Mouse (Mus musculus) small intestine, adult 2 months (tissue): ENCODE results near the gene 1700018G05Rik. TPM values are rescaled to one million over a fixed set of nuclear protein-coding genes. Genes with fewer than 3 reads are reported as not detected.
"Not testable (repeated sequence)": the region's sequence is repeated elsewhere in the genome, so short reads cannot be mapped to it uniquely, and the experiment has no call there.

Experiments
- H3K27ac ChIP-seq: fragments of 200-500 bp; 2 replicates; pipeline ENCODE4 v1.5.1; 2012; ENCODE audit warnings: low read depth, low read length, control low read depth, inconsistent platforms; ENCODE audit not compliant: insufficient read depth
- H3K27me3 ChIP-seq: fragments of 200-500 bp; 2 replicates; pipeline ENCODE4 v1.6.1; 2012; ENCODE audit warnings: mild to moderate bottlenecking, moderate library complexity, low read length, inconsistent platforms; ENCODE audit not compliant: control insufficient read depth, insufficient read depth
- H3K36me3 ChIP-seq: fragments of 200-500 bp; 2 replicates; pipeline ENCODE4 v1.6.1; 2012; ENCODE audit warnings: mild to moderate bottlenecking, low read length, control low read depth, inconsistent platforms; ENCODE audit not compliant: control insufficient read depth, insufficient read depth
- H3K4me1 ChIP-seq: fragments of 200-500 bp; 2 replicates; pipeline ENCODE4 v1.6.1; 2012; ENCODE audit warnings: low read length, inconsistent platforms, mixed read lengths; ENCODE audit not compliant: control insufficient read depth, insufficient read depth, insufficient read length
- H3K4me3 ChIP-seq: fragments of 200-500 bp; 2 replicates; pipeline ENCODE4 v1.5.1; 2012; ENCODE audit warnings: low read depth, mild to moderate bottlenecking, control low read depth, inconsistent platforms, low read length, moderate library complexity
- CTCF ChIP-seq: fragments of 200-500 bp; IDR thresholded peaks from 2 replicates; pipeline ENCODE4 v1.5.1; 2012; ENCODE audit warnings: low read depth, mild to moderate bottlenecking, control low read depth, inconsistent platforms, low read length, moderate library complexity, mixed read lengths; ENCODE audit not compliant: insufficient replicate concordance, insufficient read length; ENCODE audit errors: extremely low read depth
- POLR2A ChIP-seq: fragments of 200-500 bp; IDR thresholded peaks from 2 replicates; pipeline ENCODE4 v1.6.1; 2012; ENCODE audit warnings: low read depth, mild to moderate bottlenecking, control low read depth, inconsistent platforms, low read length, moderate library complexity
- WGBS: fragments of 180-500 bp; shearing (Covaris S2); methylation state at CpG from one replicate; pipeline ENCODE4 v1.1.7; 2018; 5-methylcytosine and 5-hydroxymethylcytosine counted together
- polyA plus RNA-seq: library from polyadenylated mRNA; depleted of rRNA; stranded (reverse); fragments of >200 nt; gene quantifications from 2 replicates; pipeline ENCODE4 v1.2.3, GENCODE M21; 2012; rRNA removed

Gene 1700018G05Rik
- polyA plus RNA-seq, 1 experiment = not detected

- Histone ChIP-seq H3K27ac (no peak overlapping the region), H3K4me1 (no peaks in the 10 kb centered on the region), H3K4me3 (no peak overlapping the region), H3K36me3 (no peaks in the 10 kb centered on the region), H3K27me3 (0 out of 2 replicates have a peak, but pooled peaks cover 4% of the 10 kb centered on the region)
- no peak for TF ChIP-seq CTCF
- TF ChIP-seq POLR2A = no peak
- 63% methylated on average over 5 of the region's 5 CpGs for WGBS
Observed at GRCm38 (mm10) chrX:102936743-102937142, 8.6 kb downstream of the 1700018G05Rik start.

GRCm38 (mm10) chrX:102950136-102950535 lies 22.0 kb downstream of the 1700018G05Rik start:
- H3K27ac ChIP-seq, H3K27me3 ChIP-seq, H3K36me3 ChIP-seq, H3K4me3 ChIP-seq, H3K4me1 ChIP-seq: not testable (repeated sequence)
- whole genome bisulfite sequencing = 81% methylated on average over 11 of the region's 11 CpGs

GRCm38 (mm10) chrX:102958917-102959316 lies 30.7 kb downstream of the 1700018G05Rik start:
- Histone ChIP-seq H3K27ac (no peak overlapping the region), H3K27me3 (no peaks in the 10 kb centered on the region), H3K4me1 (no peaks in the 10 kb centered on the region), H3K4me3 (no peak overlapping the region), H3K36me3 (no peaks in the 10 kb centered on the region)
- 30% methylated on average over 4 of the region's 4 CpGs for WGBS
- TF ChIP-seq CTCF (no peak), POLR2A (no peak)

GRCm38 (mm10) chrX:102960581-102960980 lies 32.4 kb downstream of the 1700018G05Rik start:
- no peaks in the 10 kb centered on the region for H3K4me1 ChIP-seq
- no peaks in the 10 kb centered on the region for H3K36me3 ChIP-seq
- WGBS = 51% methylated on average over 2 of the region's 2 CpGs

More at GRCm38 (mm10) chrX:102960581-102960980, 32.4 kb downstream of the 1700018G05Rik start:
- no peaks in the 10 kb centered on the region for H3K27me3 ChIP-seq
- no peak for TF ChIP-seq POLR2A
- TF ChIP-seq CTCF = no peak
- no peak overlapping the region for H3K27ac ChIP-seq
- H3K4me3 ChIP-seq = no peak overlapping the region

Other genes starting within 250 kb of the 1700018G05Rik start
- gene Gm3880, start 241.4 kb upstream of the 1700018G05Rik start, polyA plus RNA-seq = 1.2 TPM in 1 of 2 replicates, not detected in the other
- not detected in 2 replicates for gene Gm9112, start 220.7 kb upstream of the 1700018G05Rik start, polyA plus RNA-seq
- gene Dmrtc1b, start 220.5 kb upstream of the 1700018G05Rik start, polyA plus RNA-seq = not detected in 2 replicates
- not detected in 2 replicates for gene Dmrtc1c1, start 125.4 kb upstream of the 1700018G05Rik start, polyA plus RNA-seq
- gene Dmrtc1c2, start 73.8 kb upstream of the 1700018G05Rik start, polyA plus RNA-seq = not detected in 2 replicates
- not detected in 2 replicates for gene 1700031F05Rik, start 60.4 kb upstream of the 1700018G05Rik start, polyA plus RNA-seq
- 0.20 TPM in 1 of 2 replicates, not detected in the other for gene Dmrtc1a, start 19.7 kb upstream of the 1700018G05Rik start, polyA plus RNA-seq
- not detected in 2 replicates for gene 1700011M02Rik, start 19.5 kb upstream of the 1700018G05Rik start, polyA plus RNA-seq